Comparison of ENCODE assay signal across 8 mouse cellular contexts in the genomic region with DNA sequence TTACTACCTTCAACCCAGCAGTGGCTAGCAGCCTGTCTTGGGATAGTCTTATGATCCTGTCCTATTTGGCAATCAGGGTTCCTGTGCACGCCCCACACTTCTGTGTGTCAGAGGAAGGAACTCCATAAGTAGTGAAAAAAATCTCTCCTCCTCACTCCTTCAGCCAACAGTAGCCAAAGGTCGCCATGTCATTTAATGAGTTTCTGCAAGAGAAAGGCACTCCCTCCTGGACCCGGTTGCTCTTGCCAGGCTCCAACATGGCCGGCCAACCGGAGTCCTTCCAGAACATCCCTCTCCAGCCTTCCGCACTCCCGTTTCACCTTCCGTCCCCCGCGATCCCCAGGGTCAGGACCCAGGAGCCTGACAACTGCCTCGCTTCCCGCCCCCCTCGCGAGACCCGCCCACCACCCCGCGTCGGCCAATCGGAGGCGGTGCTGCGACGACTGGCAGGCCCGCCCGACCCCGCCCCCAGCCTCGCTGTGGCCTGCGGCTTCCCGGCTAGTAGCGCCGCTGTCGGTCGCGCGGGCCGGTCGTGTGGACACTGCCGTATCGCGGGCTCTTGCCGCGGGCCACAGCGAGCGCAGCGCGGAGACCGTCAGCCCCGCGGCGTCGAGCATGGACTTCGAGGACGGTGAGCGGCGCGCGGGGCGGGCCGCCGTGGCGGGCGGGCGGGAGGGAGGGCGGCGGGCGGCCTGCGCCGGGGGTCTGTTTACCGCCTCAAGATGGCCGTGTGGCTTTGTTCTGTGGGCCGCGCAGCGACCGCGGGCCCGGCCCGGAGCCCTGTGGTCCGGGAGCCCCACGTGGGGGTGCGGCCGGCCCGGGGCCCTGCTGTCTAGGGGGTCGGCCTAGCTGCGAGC. TPM values are rescaled to one million over a fixed set of nuclear protein-coding genes. Genes with fewer than 3 reads are reported as not detected.
A peak's percentile ranks its signal among the peaks of the same experiment; 100 is the strongest.
DNase-seq lines count a peak whose midpoint lies in the region; ATAC-seq and TF ChIP-seq lines count a peak whose summit lies in the region.

Gene Zfp326, plus strand, starts transcription at position 498 of the 857 bp plus-strand sequence.

- peak; percentile 74 for TF ChIP-seq POLR2A in olfactory bulb, adult 2 months (IDR thresholded peaks at IDR 0.05; ENCODE audit: insufficient read depth, low read depth, low read length)
- TF ChIP-seq POLR2A in thymus, adult 2 months (IDR thresholded peaks at IDR 0.05; ENCODE audit: control insufficient read depth, extremely low read depth, insufficient read depth, low read length, poor library complexity) = 0 out of 2 replicates have a peak, but pooled peaks have one; percentile 57

- no peaks in the 10 kb centered on the region for H3K36me3 ChIP-seq in ES-E14 (ENCODE audit: control insufficient read depth, insufficient read depth, low read length, poor library complexity, severe bottlenecking)
- 0 out of 2 replicates have a peak, but pooled peaks cover 2% of the 10 kb centered on the region for H3K36me3 ChIP-seq in forebrain, embryonic 15.5 days
- peaks cover 15% of the 10 kb centered on the region for H3K36me3 ChIP-seq in lung, embryonic 14.5 days (ENCODE audit: insufficient read depth)
- H3K36me3 ChIP-seq in thymus, adult 2 months (ENCODE audit: control insufficient read depth, insufficient read depth, low read length) = 0 out of 2 replicates have a peak, but pooled peaks cover 2% of the 10 kb centered on the region

- H3K27me3 ChIP-seq in forebrain, embryonic 15.5 days = no peaks in the 10 kb centered on the region
- H3K27me3 ChIP-seq in lung, embryonic 14.5 days (ENCODE audit: insufficient read depth, low read length) = no peaks in the 10 kb centered on the region
- H3K27me3 ChIP-seq in thymus, adult 2 months (ENCODE audit: control insufficient read depth, insufficient read depth, low read length) = no peaks in the 10 kb centered on the region

- 0 out of 2 replicates have a peak within 1 kb of the TSS, but pooled peaks have one; percentile 49 for H3K27ac ChIP-seq in ES-E14 (ENCODE audit: insufficient read depth, low read depth, low read length, poor library complexity, severe bottlenecking)
- peak within 1 kb of the TSS; percentile 82 for H3K27ac ChIP-seq in forebrain, embryonic 15.5 days (replicated peaks)
- H3K27ac ChIP-seq in layer of hippocampus, adult 2 months = peak within 1 kb of the TSS; percentile 92
- H3K27ac ChIP-seq in lung, embryonic 14.5 days (ENCODE audit: low read depth) = peak within 1 kb of the TSS; percentile 88
- H3K27ac ChIP-seq in olfactory bulb, adult 2 months (ENCODE audit: insufficient read depth, low read depth, low read length) = peak within 1 kb of the TSS; percentile 73
- no peak within 1 kb of the TSS for H3K27ac ChIP-seq in thymus, adult 2 months (ENCODE audit: control insufficient read depth, insufficient read depth, low read length)

- no peaks in the 10 kb centered on the region for H3K9me3 ChIP-seq in ES-E14 (ENCODE audit: control insufficient read depth, insufficient read depth, low read depth, low read length)
- no peaks in the 10 kb centered on the region for H3K9me3 ChIP-seq in forebrain, embryonic 15.5 days
- H3K9me3 ChIP-seq in lung, embryonic 14.5 days (ENCODE audit: low read depth, low read length) = no peaks in the 10 kb centered on the region

- WGBS in forebrain, embryonic 15.5 days = under 1% methylated on average over 70 of the region's 83 CpGs
- under 1% methylated on average over 82 of the region's 83 CpGs for WGBS in lung, embryonic 14.5 days
- WGBS in olfactory bulb, adult 2 months = under 1% methylated on average over 76 of the region's 83 CpGs
- WGBS in thymus, adult 2 months = under 1% methylated on average over 80 of the region's 83 CpGs

- ATAC-seq in forebrain, embryonic 15.5 days (replicated peaks) = peak; percentile 95
- peak; percentile 95 for ATAC-seq in lung, embryonic 14.5 days (ENCODE audit: insufficient read depth)

- H3K9ac ChIP-seq in ES-E14 (ENCODE audit: insufficient read depth, low read depth, low read length, poor library complexity, severe bottlenecking) = peak within 1 kb of the TSS; percentile 96
- peak within 1 kb of the TSS; percentile 97 for H3K9ac ChIP-seq in forebrain, embryonic 15.5 days (replicated peaks)
- peak within 1 kb of the TSS; percentile 100 for H3K9ac ChIP-seq in lung, embryonic 14.5 days

- intact Hi-C loops in heart, postnatal 36 days (cut with DNase I) = no loop called here

- peak; percentile 86 for DNase-seq in ES-E14 (ENCODE audit: low read depth, low spot score)
- peak; percentile 86 for DNase-seq in cerebellum, adult 11-12 months
- peak; percentile 90 to 91 for DNase-seq in heart, postnatal 36 days
- peak; percentile 81 to 88 for DNase-seq in layer of hippocampus, adult 2 months (ENCODE audit: low spot score in 2 of 2)
- DNase-seq in lung, embryonic 14.5 days = peak; percentile 92
- peak; percentile 87 for DNase-seq in thymus, adult 2 months

- TF ChIP-seq CTCF in layer of hippocampus, adult 2 months (conservative IDR thresholded peaks at IDR 0.05) = no peak
- TF ChIP-seq CTCF in lung, embryonic 14.5 days (IDR thresholded peaks at IDR 0.05; ENCODE audit: low read depth) = no peak
- no peak for TF ChIP-seq CTCF in olfactory bulb, adult 2 months (IDR thresholded peaks at IDR 0.05; ENCODE audit: insufficient read depth, low read depth, low read length)
- TF ChIP-seq CTCF in thymus, adult 2 months (IDR thresholded peaks at IDR 0.05; ENCODE audit: borderline replicate concordance, control insufficient read depth, extremely low read depth, insufficient read depth, low read length, poor library complexity) = peak; percentile 23; the same call in 1 of the 2 replicates

- H3K4me3 ChIP-seq in ES-E14 (ENCODE audit: insufficient read depth in 1 of 2, low read depth in 1 of 2, low read length in 2 of 2, poor library complexity in 1 of 2, severe bottlenecking in 1 of 2) = peak within 1 kb of the TSS; percentile 89 to 97
- H3K4me3 ChIP-seq in forebrain, embryonic 15.5 days = peak within 1 kb of the TSS; percentile 84
- H3K4me3 ChIP-seq in layer of hippocampus, adult 2 months = peak within 1 kb of the TSS; percentile 88
- peak within 1 kb of the TSS; percentile 97 for H3K4me3 ChIP-seq in lung, embryonic 14.5 days (ENCODE audit: low read depth, low read length)
- peak within 1 kb of the TSS; percentile 96 for H3K4me3 ChIP-seq in olfactory bulb, adult 2 months (ENCODE audit: insufficient read depth, low read depth, low read length)
- H3K4me3 ChIP-seq in thymus, adult 2 months (ENCODE audit: control insufficient read depth, insufficient read depth, low read length) = peak within 1 kb of the TSS; percentile 97

- H3K4me1 ChIP-seq in ES-E14 (ENCODE audit: control insufficient read depth in 2 of 2, insufficient read depth in 2 of 2, low read length in 2 of 2, poor library complexity in 1 of 2) = peaks cover 4 to 6% of the 10 kb centered on the region in 2 experiments
- peaks cover 30% of the 10 kb centered on the region for H3K4me1 ChIP-seq in forebrain, embryonic 15.5 days
- peaks cover 6% of the 10 kb centered on the region; the same call in 1 of the 2 replicates for H3K4me1 ChIP-seq in lung, embryonic 14.5 days (ENCODE audit: insufficient read depth)
- peaks cover 6% of the 10 kb centered on the region for H3K4me1 ChIP-seq in olfactory bulb, adult 2 months (ENCODE audit: control insufficient read depth, insufficient read depth, low read length)
- H3K4me1 ChIP-seq in thymus, adult 2 months (replicated peaks; ENCODE audit: control insufficient read depth, insufficient read depth, low read length) = peaks cover 8% of the 10 kb centered on the region

- in situ Hi-C loops in ES-E14 (cut with MboI; ENCODE audit: low sequenced_read_pairs in 2 of 2, unreplicated experiment in 2 of 2) = no loop called here

- peak within 1 kb of the TSS; percentile 66 for H3K4me2 ChIP-seq in forebrain, embryonic 15.5 days (replicated peaks)
- peak within 1 kb of the TSS; percentile 82 for H3K4me2 ChIP-seq in lung, embryonic 14.5 days

TF ChIP-seq in ES-E14, 5 proteins besides CTCF, POLR2A, EP300 and RAD21:
- TF ChIP-seq ZNF384 (IDR thresholded peaks at IDR 0.05; ENCODE audit: low read depth, low read length) = 0 out of 2 replicates have a peak, but pooled peaks have one; percentile 13
- peak; percentile 74 for TF ChIP-seq HCFC1 (IDR thresholded peaks at IDR 0.05; ENCODE audit: borderline replicate concordance, insufficient read depth, low read length)
- TF ChIP-seq MAFK (IDR thresholded peaks at IDR 0.05; ENCODE audit: insufficient read depth, low read depth, low read length) = no peak
- TF ChIP-seq CHD2 (IDR thresholded peaks at IDR 0.05; ENCODE audit: low read depth, low read length) = 0 out of 2 replicates have a peak, but pooled peaks have one; percentile 30
- TF ChIP-seq ZC3H11A (IDR thresholded peaks at IDR 0.05; ENCODE audit: borderline replicate concordance, low read depth, low read length) = no peak

RNA-seq across cellular contexts. Expression of gene Zfp326, which starts in this region (rescaled TPM):
- total RNA-seq in ES-E14 (2012; rRNA removed) = 14.5 and 14.9 TPM in 2 replicates
- polyA plus RNA-seq in forebrain, embryonic 15.5 days (2015; fragmentation: Nextera tagmentation; extraction: Ambion mirVana) = 55.3 and 57.8 TPM in 2 replicates
- total RNA-seq in heart, postnatal 36 days (2021) = 10 to 100 TPM; 12.3 to 12.7 TPM
- 10 to 100 TPM; 37.7 to 37.9 TPM for total RNA-seq in layer of hippocampus, adult 2 months (2021)
- 43.4 and 45.8 TPM in 2 replicates for polyA plus RNA-seq in lung, embryonic 14.5 days (2014; fragmentation: Nextera tagmentation; extraction: Ambion mirVana)
- not detected in 2 replicates for polyA plus RNA-seq in olfactory bulb, adult 2 months (2012; ENCODE audit: insufficient read depth, insufficient read length, low replicate concordance, missing spikeins)
- 11.3 and 12.4 TPM in 2 replicates for polyA plus RNA-seq in thymus, adult 2 months (2012; rRNA removed)
